Mouse (Mus musculus) cerebellum, adult 11-12 months (tissue): ENCODE data around the gene Krtap28-13.

ENCODE experiments used
- DNase-seq: peaks from one replicate; pipeline ENCODE4 v3.0.0; 2022

Krtap28-13 gene

GRCm38 (mm10) chr1:83099160-83099559, 38.4 kb downstream of the Krtap28-13 start:
- DNase-seq: no peak

GRCm38 (mm10) chr1:83099580-83100137, 38.9 kb downstream of the Krtap28-13 start:
- DNase-seq: no peak

- DNase-seq: no peak
Observed at GRCm38 (mm10) chr1:83101891-83102290, 41.2 kb downstream of the Krtap28-13 start.

GRCm38 (mm10) chr1:83105464-83105863, 44.7 kb downstream of the Krtap28-13 start:
- DNase-seq: no peak

- DNase-seq: no peak
Observed at GRCm38 (mm10) chr1:83107410-83107978, 46.8 kb downstream of the Krtap28-13 start.

GRCm38 (mm10) chr1:83110992-83111391, 50.3 kb downstream of the Krtap28-13 start:
- no peak for DNase-seq
